Mouse (Mus musculus) intestine, embryonic 14.5 days (tissue): ENCODE results near the gene Gm2022. TPM values are rescaled to one million over a fixed set of nuclear protein-coding genes. Genes with fewer than 3 reads are reported as not detected.

Source experiments
- polyA plus RNA-seq: library from polyadenylated mRNA; unstranded; fragments of >200 nt; fragmentation: Nextera tagmentation; extraction: Ambion mirVana; gene quantifications from 2 replicates; pipeline ENCODE4 v1.2.1, GENCODE M21; 2014

The Gm2022 gene
- polyA plus RNA-seq, 1 experiment from 2014 or later: not detected

Other genes starting within 250 kb of the Gm2022 start
- not detected in 2 replicates for gene Gm21319, start 119.6 kb upstream of the Gm2022 start, polyA plus RNA-seq
- not detected in 2 replicates for gene Gm21936, start 99.9 kb upstream of the Gm2022 start, polyA plus RNA-seq
- gene BB287469, start 78.8 kb upstream of the Gm2022 start, polyA plus RNA-seq: not detected in 2 replicates
- not detected in 2 replicates for gene Gm2001, start 53.0 kb upstream of the Gm2022 start, polyA plus RNA-seq
- not detected in 2 replicates for gene Gm2016, start 21.3 kb upstream of the Gm2022 start, polyA plus RNA-seq
- not detected in 2 replicates for gene Gm2035, start 24.5 kb downstream of the Gm2022 start, polyA plus RNA-seq
- gene Gm2042, start 58.7 kb downstream of the Gm2022 start, polyA plus RNA-seq: not detected in 2 replicates
- gene Gm2075, start 116.5 kb downstream of the Gm2022 start, polyA plus RNA-seq: not detected in 2 replicates
- not detected in 2 replicates for gene Gm6803, start 123.4 kb downstream of the Gm2022 start, polyA plus RNA-seq
- not detected in 2 replicates for gene Gm2056, start 131.6 kb downstream of the Gm2022 start, polyA plus RNA-seq
- gene Gm16368, start 188.3 kb downstream of the Gm2022 start, polyA plus RNA-seq: not detected in 2 replicates